Mouse (Mus musculus) CH12.LX (cell line): ENCODE results near the gene Slbp.

Source experiments
- CTCF ChIP-seq, 2 experiments: IDR thresholded peaks in 1 of 2; conservative IDR thresholded peaks in 1 of 2; 2 replicates each; pipeline ENCODE4 v1.5.1; 2011 to 2012; ENCODE audit warnings: low read depth in 2 of 2, low read length in 2 of 2, improper control_type of control experiment in 1 of 2, inconsistent platforms in 1 of 2, mild to moderate bottlenecking in 1 of 2, moderate library complexity in 1 of 2
- EP300 ChIP-seq: IDR thresholded peaks from 2 replicates; pipeline ENCODE4 v1.6.1; 2011; ENCODE audit warnings: low read length, improper control_type of control experiment
- IRF4 ChIP-seq: IDR thresholded peaks from 2 replicates; pipeline ENCODE4 v1.6.1; 2014; ENCODE audit warnings: low read depth, mild to moderate bottlenecking, inconsistent platforms, low read length, improper control_type of control experiment
- MAFK ChIP-seq: IDR thresholded peaks from 2 replicates; pipeline ENCODE4 v1.6.1; 2011; ENCODE audit warnings: low read length, improper control_type of control experiment; ENCODE audit not compliant: insufficient replicate concordance
- MAZ ChIP-seq: IDR thresholded peaks from 2 replicates; pipeline ENCODE4 v1.6.1; 2012; ENCODE audit warnings: low read depth, mild to moderate bottlenecking, inconsistent platforms, low read length, improper control_type of control experiment, moderate library complexity
- MYC ChIP-seq: IDR thresholded peaks from 2 replicates; pipeline ENCODE4 v1.6.1; 2011; ENCODE audit warnings: low read depth, mild to moderate bottlenecking, improper control_type of control experiment, low read length
- POLR2A ChIP-seq: IDR thresholded peaks from 2 replicates; pipeline ENCODE4 v1.6.1; 2011; ENCODE audit warnings: low read depth, mild to moderate bottlenecking, improper control_type of control experiment, low read length
- POLR2AphosphoS2 ChIP-seq: IDR thresholded peaks from 2 replicates; pipeline ENCODE4 v1.6.1; 2011; ENCODE audit warnings: low read depth, low read length, improper control_type of control experiment
- TBP ChIP-seq: conservative IDR thresholded peaks from 2 replicates; pipeline ENCODE4 v1.6.1; 2011; ENCODE audit warnings: low read depth, low read length, improper control_type of control experiment
- TCF12 ChIP-seq: IDR thresholded peaks from 2 replicates; pipeline ENCODE4 v1.6.1; 2014; ENCODE audit warnings: low read depth, mild to moderate bottlenecking, inconsistent platforms, low read length, improper control_type of control experiment
- UBTF ChIP-seq: IDR thresholded peaks from 2 replicates; pipeline ENCODE4 v1.6.1; 2012; ENCODE audit warnings: low read depth, mild to moderate bottlenecking, inconsistent platforms, low read length, improper control_type of control experiment, moderate library complexity
- ZKSCAN1 ChIP-seq: IDR thresholded peaks from 2 replicates; pipeline ENCODE4 v1.6.1; 2012; ENCODE audit warnings: low read depth, inconsistent platforms, low read length, improper control_type of control experiment, borderline replicate concordance
- ZNF384 ChIP-seq: IDR thresholded peaks from 2 replicates; pipeline ENCODE4 v1.6.1; 2012; ENCODE audit warnings: low read depth, low read length, improper control_type of control experiment, inconsistent platforms

DNA sequence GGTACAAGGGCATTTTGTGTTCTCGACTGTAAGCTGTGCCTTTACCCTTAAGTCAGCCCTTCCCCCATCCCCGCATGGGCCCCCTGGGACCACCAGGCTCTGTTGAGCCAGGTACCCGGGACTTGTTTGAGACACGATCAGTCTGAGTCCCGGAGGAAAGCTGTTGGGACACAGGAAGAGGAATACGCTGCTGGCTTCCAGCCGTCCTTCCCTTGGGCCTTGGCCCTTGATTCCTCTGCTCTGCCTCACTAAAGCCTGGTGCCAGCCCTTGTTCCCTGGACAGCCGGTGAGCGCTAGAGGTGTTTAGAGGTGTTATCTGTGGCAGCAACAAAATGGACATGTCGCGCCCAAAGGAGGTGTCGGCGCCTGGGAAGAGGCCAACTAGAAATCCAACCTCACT is 47.6 kb upstream of the Slbp start:
- TF ChIP-seq POLR2A: no peak
- TF ChIP-seq CTCF (conservative IDR thresholded peaks at IDR 0.05 in 1 of 2, IDR thresholded peaks at IDR 0.05 in 1 of 2; ENCODE audit: low read depth in 2 of 2, low read length in 2 of 2): no peak
- no peak for TF ChIP-seq ZKSCAN1
- TF ChIP-seq TBP: no peak
- TF ChIP-seq UBTF: no peak
- no peak for TF ChIP-seq ZNF384
- no peak for TF ChIP-seq TCF12
- TF ChIP-seq MAZ: no peak
- TF ChIP-seq POLR2AphosphoS2: no peak
- no peak for TF ChIP-seq IRF4
- no peak for TF ChIP-seq MYC
- TF ChIP-seq EP300: no peak
- no peak for TF ChIP-seq MAFK
